Mouse (Mus musculus): ENCODE data around the gene Fbxo30.

Gene Fbxo30

DNA sequence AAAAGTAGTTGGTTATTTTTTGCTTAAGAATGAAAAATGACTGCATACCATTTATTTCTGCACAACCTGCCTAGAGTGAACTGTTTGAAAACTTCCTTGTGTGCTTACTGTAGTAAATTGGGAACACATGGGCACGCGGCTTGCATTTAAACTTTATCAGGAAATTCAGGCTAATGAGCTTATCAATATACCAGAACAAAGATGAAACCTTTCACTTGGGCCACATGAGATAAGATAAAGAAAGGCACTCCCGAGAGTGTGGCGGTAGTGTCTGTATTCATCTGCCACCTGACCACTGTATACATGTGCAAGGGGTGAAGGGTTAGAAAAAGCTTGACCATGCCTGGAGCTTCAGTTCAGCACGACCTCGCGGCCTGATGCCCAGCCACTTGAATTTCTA, 41.2 kb downstream of the Fbxo30 start:
- no peak for DNase-seq (ENCODE audit: low read depth, low spot score)

DNA sequence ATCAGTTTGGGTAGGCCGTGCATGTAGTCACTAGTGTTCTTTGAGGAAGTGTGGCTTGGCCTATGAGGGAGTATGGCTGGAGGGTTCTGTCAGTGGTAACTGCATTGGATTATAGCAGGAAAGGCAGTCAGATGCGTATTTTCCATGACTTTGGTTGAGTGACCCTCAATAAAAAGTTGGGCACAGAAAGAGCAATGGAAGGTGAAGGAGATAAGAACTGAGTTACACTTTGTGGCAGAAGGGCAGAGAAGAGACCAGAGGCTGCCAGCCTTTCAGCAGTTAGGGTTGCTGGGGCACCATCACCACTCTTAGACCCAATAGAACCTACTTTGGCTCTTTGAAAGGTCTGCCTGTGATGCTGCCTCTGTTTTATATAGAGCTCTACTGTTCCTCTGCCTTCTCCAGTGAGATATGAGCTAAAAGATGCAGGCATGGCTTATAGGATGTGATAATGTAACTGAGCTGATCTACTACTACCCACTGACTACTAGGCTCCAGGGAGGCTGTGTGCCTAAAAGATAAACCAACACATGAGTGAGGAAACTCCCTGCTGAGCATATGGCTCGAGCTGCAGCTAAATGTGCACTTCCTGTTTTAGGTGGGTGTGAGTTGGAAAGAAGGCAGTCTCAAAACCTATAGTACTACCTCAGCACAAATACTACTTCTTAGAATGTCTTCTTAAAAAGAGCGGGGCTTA, 42.2 kb downstream of the Fbxo30 start:
- DNase-seq (ENCODE audit: low read depth, low spot score), result no peak

DNA sequence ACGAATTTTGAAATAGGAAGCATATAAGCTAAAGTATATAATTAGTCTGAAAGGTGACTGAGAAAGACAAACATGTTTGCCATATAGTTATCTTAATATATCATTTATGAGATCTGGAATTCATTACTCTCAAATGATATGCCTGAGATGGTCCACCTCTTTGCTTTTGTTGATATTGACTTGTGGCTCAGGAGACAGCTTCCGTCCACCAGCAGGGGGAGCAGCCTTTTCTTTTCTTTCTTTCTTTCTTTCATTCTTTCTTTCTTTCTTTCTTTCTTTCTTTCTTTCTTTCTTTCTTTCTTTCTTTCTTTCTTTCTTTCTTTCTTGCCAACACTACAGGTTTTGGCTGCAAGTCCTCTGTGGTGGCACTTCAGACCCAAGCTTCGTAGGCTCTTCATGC, 45.4 kb downstream of the Fbxo30 start:
- no peak for DNase-seq (ENCODE audit: low read depth, low spot score)

- peak; percentile 42 for DNase-seq (ENCODE audit: low read depth, low spot score)
Measured at GRCm38 (mm10) chr10:11343205-11344141, 62.3 kb downstream of the Fbxo30 start, which contains the start of gene Epm2a. Gene Epm2a (plus strand): TSS chr10:11343404.

DNA sequence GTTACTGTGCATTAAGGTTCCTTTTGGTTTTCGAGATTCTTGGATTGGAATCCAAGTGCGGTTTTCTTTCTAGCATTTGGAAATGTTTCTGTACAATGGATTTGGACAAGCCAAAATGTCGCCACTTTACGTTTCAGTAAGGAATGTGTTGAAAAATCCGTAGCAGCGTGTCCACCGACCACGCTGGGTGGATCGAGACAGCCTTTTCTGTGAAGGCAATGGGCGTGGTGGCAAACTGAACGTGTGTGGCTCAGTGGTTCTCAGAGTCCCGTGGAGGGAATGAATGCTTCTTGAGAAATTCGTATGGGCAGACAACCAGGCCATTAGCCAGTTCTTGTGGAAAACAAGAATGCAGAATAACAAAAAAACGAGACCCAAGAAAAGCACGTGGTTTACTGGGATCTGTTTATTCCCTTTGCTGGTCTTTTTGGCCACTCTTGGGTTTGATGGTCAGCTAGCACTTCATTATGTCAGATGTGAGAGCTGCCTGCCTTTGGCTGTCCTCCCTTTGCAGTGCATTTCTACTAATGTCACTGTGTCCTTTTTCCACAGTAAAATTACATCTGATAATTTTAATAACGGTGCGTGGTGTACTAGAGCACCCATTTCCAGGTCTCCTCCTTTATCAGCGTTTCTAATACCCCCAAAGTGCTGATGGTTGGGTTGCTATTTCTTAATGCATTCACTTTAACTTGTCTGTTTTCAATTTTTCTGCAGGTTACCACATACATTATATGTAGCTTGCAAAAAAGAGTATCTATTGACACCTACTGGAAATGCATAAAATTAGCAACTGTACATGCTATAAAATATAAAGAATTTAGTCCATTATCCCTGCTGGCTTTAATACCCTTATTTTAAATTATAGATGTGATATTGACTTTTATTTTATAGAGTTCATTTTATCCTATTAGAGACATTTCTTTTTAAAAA, 63.7 kb downstream of the Fbxo30 start:
- DNase-seq (ENCODE audit: low read depth, low spot score), result no peak
